Mouse (Mus musculus) hindlimb bud, embryonic 11.5 days (tissue): ENCODE results near the gene Bcas1.

Experiments used
- DNase-seq: peaks from one replicate; pipeline ENCODE4 v3.0.0-alpha.2; 2012; ENCODE audit warnings: low read depth, low spot score; ENCODE audit errors: extremely low spot score

Bcas1 gene

DNA sequence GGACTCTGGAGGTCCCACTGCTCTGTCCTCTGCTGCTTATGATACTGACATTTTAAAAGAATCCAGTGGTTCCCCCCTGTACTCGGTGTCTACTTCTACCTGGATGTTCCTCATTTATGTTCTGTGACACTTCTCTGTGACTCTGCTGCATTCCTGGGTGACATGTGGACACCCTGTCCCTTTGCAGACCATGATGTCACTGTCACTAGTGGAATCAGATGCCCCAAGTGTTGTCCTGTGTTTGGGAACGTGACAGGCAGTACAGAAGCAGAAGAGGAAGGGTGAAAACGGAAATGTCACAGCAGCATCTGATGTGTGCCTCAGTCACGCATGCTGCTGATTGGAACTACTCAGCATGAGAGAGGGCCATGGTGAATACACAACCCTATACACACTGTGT, 110.9 kb downstream of the Bcas1 start:
- no peak for DNase-seq

DNA sequence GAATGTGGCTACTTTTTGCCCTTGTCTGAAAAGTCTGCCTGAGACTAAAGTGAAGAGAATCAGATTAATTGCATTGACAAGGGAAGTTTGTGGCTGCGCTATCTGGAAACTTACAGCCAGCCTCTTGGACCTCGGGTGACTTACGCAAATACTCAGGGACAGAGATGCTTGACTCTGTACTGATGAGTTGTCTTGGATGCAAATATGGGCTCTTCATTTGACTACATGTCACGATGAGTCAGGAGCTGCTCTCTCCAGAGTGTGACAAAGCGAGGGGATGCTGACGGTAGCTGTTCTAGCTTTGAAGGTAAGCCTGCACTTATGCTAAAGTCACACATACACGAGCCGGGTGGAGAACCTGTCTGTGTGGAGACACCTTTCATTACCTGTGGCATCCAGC, 111.3 kb downstream of the Bcas1 start:
- DNase-seq = no peak

DNA sequence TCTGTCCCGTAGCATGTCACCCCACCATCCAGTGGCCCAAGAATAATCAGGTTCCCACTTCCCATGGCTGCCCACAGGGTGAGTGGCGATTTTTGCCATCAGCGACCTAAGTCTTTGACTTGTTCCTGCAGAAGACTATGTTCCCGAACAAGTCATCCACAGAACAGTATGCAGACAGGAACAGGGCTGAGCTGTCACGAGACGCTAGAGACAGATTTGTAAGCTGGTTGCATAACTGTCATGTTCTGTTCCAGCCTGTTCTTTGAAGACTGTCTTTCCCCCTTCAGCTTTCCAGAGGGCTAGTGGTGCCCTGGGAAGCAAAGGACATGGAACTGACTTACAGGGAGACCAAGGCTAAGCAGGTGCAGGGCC, 116.7 kb downstream of the Bcas1 start:
- no peak for DNase-seq

DNA sequence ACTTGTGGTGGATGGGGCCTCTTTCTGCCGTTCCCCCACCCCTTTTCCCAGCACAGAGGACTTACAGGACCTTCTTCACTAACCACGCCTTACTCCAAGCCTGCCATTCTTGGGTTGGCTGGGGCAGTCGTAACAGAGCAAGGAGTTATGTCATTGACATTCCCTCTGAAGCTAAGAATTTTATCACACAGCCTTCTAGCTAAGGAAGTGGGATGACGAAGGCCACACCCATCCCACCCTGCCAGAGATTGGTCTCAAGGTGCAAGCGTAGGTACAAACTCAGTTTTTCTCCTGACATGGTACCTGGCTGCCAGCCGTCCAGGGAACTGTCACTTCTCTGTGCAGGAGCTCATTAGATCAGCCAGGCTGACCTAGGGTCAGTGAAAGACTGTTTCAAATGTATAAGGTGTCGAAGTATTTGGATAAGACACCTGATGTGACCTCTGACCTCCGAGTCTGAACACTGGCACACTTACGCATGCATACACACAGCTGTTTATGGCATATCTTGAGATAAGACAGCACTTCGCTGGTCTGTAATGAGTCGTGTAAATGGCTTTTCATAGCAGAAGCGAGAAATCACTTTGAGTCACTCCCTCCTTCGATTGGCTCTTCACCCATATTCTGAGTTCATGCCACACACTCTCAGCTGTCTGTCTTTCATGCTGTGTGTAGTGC, 117.2 kb downstream of the Bcas1 start:
- DNase-seq = no peak

DNA sequence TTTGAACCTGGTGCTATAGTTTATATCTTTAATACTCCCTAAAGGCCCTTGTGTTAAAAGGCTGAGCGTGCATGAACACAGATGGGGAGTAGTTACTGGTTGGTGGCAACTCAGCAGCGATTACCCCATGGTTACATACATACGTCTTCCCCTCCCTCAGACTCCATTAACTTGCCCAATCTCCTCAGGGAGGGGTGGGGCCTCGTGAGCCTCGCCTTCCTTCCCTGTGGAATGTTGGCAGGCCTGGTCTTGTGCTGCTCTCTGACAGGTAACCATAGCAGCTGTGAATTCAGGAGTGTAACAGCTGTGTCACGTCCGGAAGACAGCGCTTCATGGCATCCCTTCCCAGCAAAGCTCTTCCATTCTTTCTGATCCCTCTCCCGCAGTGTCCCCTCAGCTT, 118.7 kb downstream of the Bcas1 start:
- no peak for DNase-seq

DNA sequence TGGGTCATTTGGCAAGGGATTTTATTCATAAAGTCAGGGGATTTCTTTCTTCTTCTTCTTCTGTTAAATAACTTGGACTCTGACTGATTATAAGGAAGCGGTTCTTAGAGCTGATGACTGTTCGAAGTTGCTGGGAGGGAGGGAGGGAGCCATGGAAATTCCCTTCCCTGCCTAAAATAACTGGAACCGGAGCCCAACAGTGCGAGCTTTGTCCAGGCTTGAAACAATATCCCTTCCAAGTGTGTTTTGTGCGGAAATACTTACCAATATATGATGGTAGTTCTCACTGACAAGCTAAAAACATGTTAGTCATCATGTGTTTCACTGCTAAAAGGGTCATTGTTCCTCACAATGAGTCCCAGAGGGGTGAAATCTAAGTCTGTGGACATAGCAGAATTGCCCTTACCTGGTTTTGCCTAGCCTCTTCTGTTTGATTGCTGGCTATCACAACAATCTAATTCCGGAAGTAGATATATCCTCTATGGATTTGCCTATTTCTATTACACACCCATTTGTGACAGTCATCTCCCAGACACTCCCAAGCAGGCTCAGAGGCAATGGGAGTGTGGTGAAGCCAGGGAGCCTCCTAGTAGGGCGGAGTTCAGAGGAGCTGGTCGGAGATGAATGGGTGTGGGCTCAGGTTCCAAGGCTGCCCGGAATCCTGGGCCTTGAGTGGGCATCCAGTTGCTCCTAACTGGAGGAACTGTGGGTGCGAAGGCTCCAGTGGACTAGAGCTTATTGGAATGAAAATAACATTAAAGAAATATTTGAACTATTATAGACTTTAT, 119.4 kb downstream of the Bcas1 start:
- DNase-seq = no peak

DNA sequence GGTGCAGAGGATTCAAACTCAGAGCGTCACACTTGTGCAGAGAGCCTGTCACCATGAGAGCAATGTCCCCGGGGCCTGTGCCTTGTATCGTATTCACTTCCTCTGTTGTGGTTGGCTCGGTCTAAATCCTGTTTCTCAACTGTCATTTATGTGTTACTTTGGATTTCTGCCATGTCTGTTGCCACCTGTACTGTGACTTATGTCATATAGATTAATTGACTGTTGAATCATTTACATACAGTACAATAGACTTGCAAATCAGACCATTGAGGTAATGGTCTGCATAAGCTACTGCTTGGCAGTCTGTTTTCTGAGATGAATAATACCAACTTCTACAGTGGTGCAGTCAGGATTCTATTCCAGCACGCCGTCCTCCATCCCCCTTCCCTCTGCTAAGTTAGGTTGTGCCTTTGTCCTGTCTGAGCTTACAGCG, 120.0 kb downstream of the Bcas1 start:
- no peak for DNase-seq

DNA sequence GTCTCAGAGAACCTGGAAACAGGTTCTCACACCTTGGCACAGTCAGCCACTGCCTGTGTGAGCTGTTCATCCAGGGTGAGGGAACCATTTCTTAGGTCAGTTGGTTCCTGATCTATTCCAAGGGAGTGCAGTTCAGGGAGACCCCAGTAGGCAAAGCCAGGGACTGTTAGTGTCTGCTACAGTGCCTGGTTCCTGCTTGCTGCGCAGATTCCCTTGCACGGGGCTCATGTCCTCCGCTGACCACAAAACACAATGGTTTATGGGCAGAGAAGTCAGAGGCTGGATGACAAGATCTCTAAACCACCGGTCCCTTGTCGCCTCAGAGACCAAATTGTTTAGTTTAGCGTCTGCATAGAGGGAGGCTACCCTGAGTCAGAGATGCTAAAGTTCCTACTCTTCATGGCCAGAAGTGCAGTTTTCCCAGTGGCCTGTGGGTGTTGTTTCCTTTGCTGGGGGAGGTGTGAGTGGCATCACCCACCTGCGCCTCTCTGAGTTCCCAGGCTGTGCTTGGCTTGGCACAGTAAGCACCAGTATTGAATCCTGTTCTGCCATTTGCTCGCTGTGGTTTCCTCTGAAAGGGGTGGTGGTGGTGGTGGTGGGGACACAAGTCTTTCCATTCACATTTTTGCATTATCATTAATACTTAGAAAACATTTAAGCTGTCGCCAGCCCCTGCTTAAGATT, 120.9 kb downstream of the Bcas1 start:
- DNase-seq = no peak

DNA sequence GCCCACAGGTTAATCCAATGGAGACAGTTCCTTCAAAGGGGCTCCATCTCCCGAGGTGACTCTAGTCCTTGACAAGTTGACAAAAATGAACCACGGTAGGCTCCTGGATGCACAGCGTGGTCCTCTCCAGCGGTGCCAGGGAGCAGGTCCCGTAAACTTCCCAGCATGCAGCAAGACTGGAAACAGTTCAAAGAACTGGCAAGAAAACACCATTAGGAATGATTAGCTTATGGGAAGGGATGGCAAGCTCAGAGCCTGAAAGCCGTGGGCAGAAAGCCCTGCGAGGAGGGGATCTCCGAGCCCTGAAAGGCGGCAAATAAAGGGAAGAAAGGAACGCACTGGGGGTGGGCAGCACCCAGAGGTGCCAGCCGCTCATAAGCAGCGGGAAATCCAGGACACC, 122.9 kb downstream of the Bcas1 start:
- DNase-seq = no peak

DNA sequence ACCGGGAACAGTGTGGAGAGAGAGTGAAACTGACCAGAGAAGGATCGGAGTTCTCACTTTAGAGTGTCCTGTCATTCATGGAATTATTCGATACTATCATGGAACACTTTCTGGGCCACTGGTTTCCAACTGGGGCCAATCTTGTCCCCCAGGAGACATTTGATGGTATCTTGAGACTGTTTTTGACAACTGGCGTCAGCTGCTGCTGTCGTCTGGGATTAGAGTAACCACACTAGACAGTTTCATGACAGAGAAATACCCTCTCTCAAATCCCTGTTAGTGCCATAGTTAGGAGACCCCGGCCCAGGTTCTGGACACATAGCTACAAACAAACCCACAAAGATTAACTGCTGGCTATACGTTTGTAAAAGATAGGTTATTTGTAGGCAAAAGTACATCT, 124.0 kb downstream of the Bcas1 start:
- DNase-seq = no peak

DNA sequence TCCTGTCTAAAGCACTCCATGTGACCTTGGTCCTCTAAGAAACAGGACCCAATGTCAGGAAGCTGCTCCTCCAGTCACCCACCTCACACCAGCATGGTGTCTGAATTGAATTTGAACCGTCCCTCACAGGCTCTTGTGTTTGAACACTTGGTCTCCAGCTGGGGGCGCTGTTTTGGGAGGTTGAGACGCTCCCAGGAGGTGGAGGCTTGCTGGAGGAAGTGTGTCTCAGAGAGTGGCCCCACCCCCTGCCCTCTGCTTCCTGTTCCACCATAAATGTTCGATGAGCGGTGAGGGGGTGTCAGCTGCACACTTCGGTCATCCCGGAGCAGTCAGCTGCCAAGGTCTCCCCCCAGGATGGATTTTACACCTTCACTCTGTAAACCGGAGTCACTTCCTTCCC, 124.8 kb downstream of the Bcas1 start:
- no peak for DNase-seq
